ENCODE assay signal across 7 mouse cellular contexts in genomic region chr4:138395087-138395970, GRCm38 (mm10). TPM values are rescaled to one million over a fixed set of nuclear protein-coding genes. Genes with fewer than 3 reads are reported as not detected.
DNase-seq lines count a peak whose midpoint lies in the region; ATAC-seq and TF ChIP-seq lines count a peak whose summit lies in the region.

No protein-coding gene starts in this region.

- H3K4me2 ChIP-seq in lung, embryonic 16.5 days (ENCODE audit: low read depth, low read length), result peak overlapping the region; percentile 52
- peak overlapping the region; percentile 78 for H3K4me2 ChIP-seq in embryonic facial prominence, embryonic 13.5 days
- H3K4me2 ChIP-seq in hindbrain, embryonic 15.5 days, result peak overlapping the region; percentile 94
- H3K4me2 ChIP-seq in stomach, postnatal 0 days (replicated peaks; ENCODE audit: low read depth), result peak overlapping the region; percentile 45

- peaks cover 16% of the 10 kb centered on the region for H3K4me1 ChIP-seq in lung, embryonic 16.5 days (replicated peaks; ENCODE audit: control insufficient read depth, insufficient read depth, low read length)
- H3K4me1 ChIP-seq in embryonic facial prominence, embryonic 13.5 days, result peaks cover 22% of the 10 kb centered on the region
- peaks cover 36% of the 10 kb centered on the region for H3K4me1 ChIP-seq in hindbrain, embryonic 15.5 days (replicated peaks)
- peaks cover 2% of the 10 kb centered on the region; the same call in 1 of the 2 replicates for H3K4me1 ChIP-seq in stomach, postnatal 0 days (replicated peaks; ENCODE audit: control insufficient read depth, insufficient read depth)

- no peak for TF ChIP-seq EP300 in stomach, postnatal 0 days (optimal IDR thresholded peaks at IDR 0.05)

- no peak overlapping the region for H3K9ac ChIP-seq in lung, embryonic 16.5 days (ENCODE audit: low read length)
- peak overlapping the region; percentile 63; the same call in 1 of the 2 replicates for H3K9ac ChIP-seq in embryonic facial prominence, embryonic 13.5 days
- peak overlapping the region; percentile 60 for H3K9ac ChIP-seq in hindbrain, embryonic 15.5 days
- H3K9ac ChIP-seq in stomach, postnatal 0 days (ENCODE audit: low read length), result no peak overlapping the region

- DNase-seq in lung, adult 18-20 months, result no peak
- no peak for DNase-seq in stomach, postnatal 0 days (ENCODE audit: low spot score)
- no peak for DNase-seq in lung, postnatal 14 days

- H3K27ac ChIP-seq in lung, embryonic 16.5 days (ENCODE audit: low read length), result no peak overlapping the region
- H3K27ac ChIP-seq in embryonic facial prominence, embryonic 13.5 days, result no peak overlapping the region
- peak overlapping the region; percentile 50 for H3K27ac ChIP-seq in hindbrain, embryonic 15.5 days (replicated peaks)
- no peak overlapping the region for H3K27ac ChIP-seq in stomach, postnatal 0 days (replicated peaks)

- H3K36me3 ChIP-seq in lung, embryonic 16.5 days (ENCODE audit: control insufficient read depth, insufficient read depth, low read length), result no peaks in the 10 kb centered on the region
- no peaks in the 10 kb centered on the region for H3K36me3 ChIP-seq in embryonic facial prominence, embryonic 13.5 days
- H3K36me3 ChIP-seq in hindbrain, embryonic 15.5 days, result no peaks in the 10 kb centered on the region
- no peaks in the 10 kb centered on the region for H3K36me3 ChIP-seq in stomach, postnatal 0 days (ENCODE audit: control insufficient read depth, insufficient read depth, low read length)

- no peak for TF ChIP-seq CTCF in stomach, postnatal 0 days (IDR thresholded peaks at IDR 0.05; ENCODE audit: low read depth)

- H3K27me3 ChIP-seq in lung, embryonic 16.5 days (ENCODE audit: control insufficient read depth, insufficient read depth, low read depth, low read length), result peaks cover 58% of the 10 kb centered on the region
- peaks cover 96% of the 10 kb centered on the region for H3K27me3 ChIP-seq in embryonic facial prominence, embryonic 13.5 days
- H3K27me3 ChIP-seq in hindbrain, embryonic 15.5 days, result peaks cover 82% of the 10 kb centered on the region
- peaks cover 32% of the 10 kb centered on the region for H3K27me3 ChIP-seq in stomach, postnatal 0 days (ENCODE audit: control insufficient read depth, insufficient read depth, low read length)

- no peaks in the 10 kb centered on the region for H3K9me3 ChIP-seq in lung, embryonic 16.5 days (ENCODE audit: control insufficient read depth, low read length)
- H3K9me3 ChIP-seq in embryonic facial prominence, embryonic 13.5 days, result no peaks in the 10 kb centered on the region
- no peaks in the 10 kb centered on the region for H3K9me3 ChIP-seq in hindbrain, embryonic 15.5 days
- H3K9me3 ChIP-seq in stomach, postnatal 0 days (ENCODE audit: control insufficient read depth, low read length), result no peaks in the 10 kb centered on the region

- ATAC-seq in lung, embryonic 16.5 days (ENCODE audit: low read depth), result no peak
- ATAC-seq in embryonic facial prominence, embryonic 13.5 days (ENCODE audit: insufficient number of reproducible peaks, insufficient read depth, low FRiP score, low TSS enrichment, low read depth), result no peak
- peak; percentile 49; the same call in 1 of the 2 replicates for ATAC-seq in hindbrain, embryonic 15.5 days (ENCODE audit: low FRiP score, low read depth)
- 0 out of 2 replicates have a peak, but pooled peaks have one; percentile 23 for ATAC-seq in megakaryocyte progenitor cell, adult 5-6 weeks (replicated peaks; ENCODE audit: poor library complexity)
- ATAC-seq in stomach, postnatal 0 days (ENCODE audit: low FRiP score, low TSS enrichment), result no peak

- WGBS in lung, embryonic 16.5 days, result under 1% methylated on average over 90 of the region's 103 CpGs
- under 1% methylated on average over 103 of the region's 103 CpGs for WGBS in embryonic facial prominence, embryonic 13.5 days
- under 1% methylated on average over 100 of the region's 103 CpGs for WGBS in hindbrain, embryonic 15.5 days
- under 1% methylated on average over 99 of the region's 103 CpGs for WGBS in stomach, postnatal 0 days

- peak overlapping the region; percentile 40 for H3K4me3 ChIP-seq in lung, embryonic 16.5 days (ENCODE audit: low read length)
- H3K4me3 ChIP-seq in embryonic facial prominence, embryonic 13.5 days, result peak overlapping the region; percentile 47
- peak overlapping the region; percentile 57 for H3K4me3 ChIP-seq in hindbrain, embryonic 15.5 days
- H3K4me3 ChIP-seq in stomach, postnatal 0 days (ENCODE audit: low read depth, low read length), result peak overlapping the region; percentile 29

RNA-seq across cellular contexts. Expression of gene Fam43b, which starts 1.0 kb away (rescaled TPM):
- 0.09 TPM in 1 of 2 replicates, not detected in the other for polyA plus RNA-seq in lung, embryonic 16.5 days (2015; fragmentation: Nextera tagmentation; extraction: Ambion mirVana)
- polyA plus RNA-seq in embryonic facial prominence, embryonic 13.5 days (2015; fragmentation: Nextera tagmentation; extraction: Ambion mirVana), result 0.18 and 0.25 TPM in 2 replicates
- polyA plus RNA-seq in hindbrain, embryonic 15.5 days (2015; fragmentation: Nextera tagmentation; extraction: Ambion mirVana), result 15.7 and 16.5 TPM in 2 replicates
- not detected in 2 replicates for total RNA-seq in megakaryocyte progenitor cell, adult 5-6 weeks (2015)
- not detected in 2 replicates for total RNA-seq in megakaryocyte progenitor cell, adult 5-6 weeks (2017)
- polyA plus RNA-seq in stomach, postnatal 0 days (2015; fragmentation: Nextera tagmentation; extraction: Ambion mirVana), result 0.07 TPM in 1 of 2 replicates, not detected in the other

RNA-seq across cellular contexts. Expression of gene Cda, which starts 27.5 kb away (rescaled TPM):
- 19.8 and 22.8 TPM in 2 replicates for polyA plus RNA-seq in lung, embryonic 16.5 days (2015; fragmentation: Nextera tagmentation; extraction: Ambion mirVana)
- polyA plus RNA-seq in embryonic facial prominence, embryonic 13.5 days (2015; fragmentation: Nextera tagmentation; extraction: Ambion mirVana), result 4.1 and 6.5 TPM in 2 replicates
- polyA plus RNA-seq in hindbrain, embryonic 15.5 days (2015; fragmentation: Nextera tagmentation; extraction: Ambion mirVana), result 4.5 and 6.5 TPM in 2 replicates
- 0.39 TPM in 1 of 2 replicates, not detected in the other for total RNA-seq in megakaryocyte progenitor cell, adult 5-6 weeks (2015)
- not detected in 2 replicates for total RNA-seq in megakaryocyte progenitor cell, adult 5-6 weeks (2017)
- 12.5 and 15.2 TPM in 2 replicates for polyA plus RNA-seq in stomach, postnatal 0 days (2015; fragmentation: Nextera tagmentation; extraction: Ambion mirVana)

RNA-seq across cellular contexts. Expression of gene Mul1, which starts 39.1 kb away (rescaled TPM):
- polyA plus RNA-seq in lung, embryonic 16.5 days (2015; fragmentation: Nextera tagmentation; extraction: Ambion mirVana), result 16.8 and 18.2 TPM in 2 replicates
- polyA plus RNA-seq in embryonic facial prominence, embryonic 13.5 days (2015; fragmentation: Nextera tagmentation; extraction: Ambion mirVana), result 15.3 and 19.1 TPM in 2 replicates
- 17.6 and 19.2 TPM in 2 replicates for polyA plus RNA-seq in hindbrain, embryonic 15.5 days (2015; fragmentation: Nextera tagmentation; extraction: Ambion mirVana)
- 4.5 and 6.1 TPM in 2 replicates for total RNA-seq in megakaryocyte progenitor cell, adult 5-6 weeks (2015)
- total RNA-seq in megakaryocyte progenitor cell, adult 5-6 weeks (2017), result 4.7 and 6.4 TPM in 2 replicates
- 17.1 and 18.7 TPM in 2 replicates for polyA plus RNA-seq in stomach, postnatal 0 days (2015; fragmentation: Nextera tagmentation; extraction: Ambion mirVana)

RNA-seq across cellular contexts. Expression of gene Camk2n1, which starts 58.8 kb away (rescaled TPM):
- polyA plus RNA-seq in lung, embryonic 16.5 days (2015; fragmentation: Nextera tagmentation; extraction: Ambion mirVana), result 2.5 and 2.9 TPM in 2 replicates
- polyA plus RNA-seq in embryonic facial prominence, embryonic 13.5 days (2015; fragmentation: Nextera tagmentation; extraction: Ambion mirVana), result 2.4 and 2.5 TPM in 2 replicates
- 16.9 and 17.0 TPM in 2 replicates for polyA plus RNA-seq in hindbrain, embryonic 15.5 days (2015; fragmentation: Nextera tagmentation; extraction: Ambion mirVana)
- 0.02 TPM in 1 of 2 replicates, not detected in the other for total RNA-seq in megakaryocyte progenitor cell, adult 5-6 weeks (2015)
- 0.03 TPM in 1 of 2 replicates, not detected in the other for total RNA-seq in megakaryocyte progenitor cell, adult 5-6 weeks (2017)
- 4.5 and 4.8 TPM in 2 replicates for polyA plus RNA-seq in stomach, postnatal 0 days (2015; fragmentation: Nextera tagmentation; extraction: Ambion mirVana)

Comparison
In these comparisons a context has a peak if more than half of its experiments do, and no peak if none do; other contexts are left out.
1. ATAC-seq: peak in hindbrain, embryonic 15.5 days (single experiment) and megakaryocyte progenitor cell, adult 5-6 weeks (single experiment); none in lung, embryonic 16.5 days (single experiment), embryonic facial prominence, embryonic 13.5 days (single experiment) and stomach, postnatal 0 days (single experiment).
2. H3K9ac ChIP-seq: peak in embryonic facial prominence, embryonic 13.5 days (single experiment) and hindbrain, embryonic 15.5 days (single experiment); none in lung, embryonic 16.5 days (single experiment) and stomach, postnatal 0 days (single experiment).
3. RNA of gene Fam43b, which starts 1.0 kb away (polyA plus RNA-seq): 15.7 to 16.5 TPM in hindbrain, embryonic 15.5 days; 0.18 to 0.25 TPM in embryonic facial prominence, embryonic 13.5 days, 0.09 TPM in lung, embryonic 16.5 days and 0.07 TPM in stomach, postnatal 0 days; every median in the first group is over 10 times any median in the second.
4. Peak in every context shown above with its lines, with median percentiles within 50 percentile points of each other: H3K4me2 ChIP-seq and H3K4me3 ChIP-seq.